Mouse (Mus musculus): ENCODE data around the gene Myo16.

DNA sequence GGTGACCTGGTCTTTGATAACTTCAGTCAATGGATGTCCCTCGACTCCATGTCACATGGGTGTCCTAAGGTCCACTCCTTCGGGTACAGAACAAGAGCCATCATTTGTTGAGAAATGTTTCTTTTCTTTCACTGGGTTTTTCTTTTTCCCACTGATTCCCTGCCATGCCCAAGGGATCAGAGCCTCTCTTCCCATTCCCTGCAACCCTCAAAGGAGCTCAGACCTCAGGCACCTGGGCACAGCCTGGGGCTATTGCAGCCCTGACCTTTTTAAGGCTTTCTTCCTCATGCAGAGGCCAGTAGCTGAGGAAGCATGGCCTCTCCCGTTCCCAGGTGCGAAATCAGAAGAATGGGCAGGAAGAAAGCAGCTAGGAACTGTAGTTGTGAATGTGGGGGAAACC is 23.4 kb downstream of the Myo16 start:
- TF ChIP-seq TAL1 (IDR thresholded peaks at IDR 0.05; ENCODE audit: low read length) (no peak), GATA1 (IDR thresholded peaks at IDR 0.05; ENCODE audit: low read length) (no peak)

All from erythroblast, embryonic 14.5 days (primary cell).